Mouse (Mus musculus) regulatory T cell (primary cell): ENCODE results near the gene 1700040F15Rik.
"Not testable (repeated sequence)": the region's sequence is repeated elsewhere in the genome, so short reads cannot be mapped to it uniquely, and the experiment has no call there.

Experiments used
- in situ Hi-C: fragments of 300-600 bp; cut with MboI, MseI; formaldehyde crosslinking; loops from one replicate; pipeline ENCODE4 v1.15.1; 2025; ENCODE audit warnings: high pct_unique_total_duplicates

The 1700040F15Rik gene

GRCm38 (mm10) chrY:61101947-61102346, at the start of gene 1700040F15Rik:
1700040F15Rik (plus strand) TSS chrY:61102247.
- in situ Hi-C loops = not testable (repeated sequence)
